Mouse (Mus musculus) G1E (cell line): ENCODE data around the gene A630095N17Rik.

Source experiments
- CTCF ChIP-seq: IDR thresholded peaks from 2 replicates; pipeline ENCODE4 v1.5.1; 2012; ENCODE audit warnings: low read depth, low read length, inconsistent platforms, mixed read lengths
- GATA1 ChIP-seq: IDR thresholded peaks from 2 replicates; pipeline ENCODE4 v1.6.1; 2012; ENCODE audit warnings: borderline replicate concordance, low read length, inconsistent platforms, mixed read lengths
- GATA2 ChIP-seq: IDR thresholded peaks from 2 replicates; pipeline ENCODE4 v1.6.1; 2012; ENCODE audit warnings: low read depth, low read length, inconsistent platforms, borderline replicate concordance
- POLR2AphosphoS5 ChIP-seq: IDR thresholded peaks from 2 replicates; pipeline ENCODE4 v1.6.1; 2012; ENCODE audit warnings: low read depth, low read length, inconsistent platforms; ENCODE audit not compliant: insufficient replicate concordance
- TAL1 ChIP-seq: conservative IDR thresholded peaks from 2 replicates; pipeline ENCODE4 v1.6.1; 2012; ENCODE audit warnings: low read depth, low read length, inconsistent platforms, mixed read lengths

DNA sequence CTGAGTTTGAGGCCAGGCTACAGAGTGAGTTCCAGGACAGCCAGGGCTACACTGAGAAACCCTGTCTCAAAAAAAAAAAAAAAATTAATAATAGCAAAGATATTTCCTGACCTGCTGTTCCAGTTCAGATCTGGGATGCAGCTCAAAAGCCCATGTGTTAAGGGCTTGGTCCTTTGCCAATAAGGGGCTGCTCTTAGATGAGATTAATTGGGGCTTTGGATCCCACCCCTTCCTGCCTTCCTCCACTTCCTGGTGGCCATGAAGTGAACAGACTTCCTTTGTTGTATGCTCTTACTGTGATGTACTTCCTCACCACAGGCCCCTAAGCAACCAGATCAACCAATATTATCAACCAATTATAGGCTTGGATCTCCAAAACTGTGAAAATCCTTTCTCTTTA lies 44.8 kb downstream of the A630095N17Rik start:
- no peak for TF ChIP-seq CTCF
- no peak for TF ChIP-seq TAL1
- no peak for TF ChIP-seq GATA1
- no peak for TF ChIP-seq GATA2
- TF ChIP-seq POLR2AphosphoS5 = no peak
